Mouse (Mus musculus) induced T-regulatory cell, adult 2 months (primary cell): ENCODE data around the gene Poln.

Source experiments
- DNase-seq: peaks from one replicate; pipeline ENCODE4 v3.0.0-alpha.2; 2012; ENCODE audit warnings: low read depth

Poln gene

DNA sequence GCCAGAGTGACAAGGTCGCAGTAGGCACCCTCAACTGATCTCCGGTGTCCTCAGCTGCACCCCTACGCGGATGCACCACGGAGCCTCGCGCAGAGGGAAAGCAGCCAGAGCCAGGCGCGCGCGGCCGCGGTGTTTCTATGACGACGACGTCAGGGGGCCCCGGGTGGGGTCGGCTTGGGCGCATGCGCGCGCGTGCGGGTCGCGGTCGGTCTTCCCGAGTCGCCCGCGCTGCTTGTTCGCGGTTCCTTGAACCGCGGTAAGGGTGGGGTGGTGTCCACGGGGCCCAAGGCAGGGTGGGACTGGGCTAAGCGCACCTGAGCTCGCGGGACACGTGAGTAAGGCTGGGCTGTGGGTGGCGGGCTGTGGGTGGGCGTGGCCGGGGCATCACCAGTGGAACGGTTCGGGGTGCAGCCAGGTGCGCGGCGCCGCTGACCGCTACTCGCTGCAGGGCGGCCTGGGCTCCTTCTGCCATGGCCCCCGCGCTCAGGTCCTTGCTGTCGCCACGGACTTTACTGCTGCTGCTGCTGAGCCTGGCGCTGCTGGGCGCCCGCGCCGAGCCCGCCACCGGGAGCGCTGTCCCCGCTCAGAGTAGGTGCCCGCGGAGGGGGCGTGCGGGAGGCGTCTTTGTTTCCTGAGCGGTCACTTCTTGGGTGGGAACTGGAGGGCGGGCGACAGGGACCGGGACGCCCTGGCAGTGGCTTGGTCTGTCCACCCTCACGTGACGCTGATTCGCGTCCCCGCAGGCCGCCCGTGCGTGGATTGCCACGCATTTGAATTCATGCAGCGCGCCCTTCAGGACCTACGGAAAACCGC lies 185.7 kb downstream of the Poln start, which contains the start of gene Gm1673:
Gene Gm1673, plus strand, starts transcription at position 125 of the 813 bp plus-strand sequence.
- peak; percentile 43 for DNase-seq

DNA sequence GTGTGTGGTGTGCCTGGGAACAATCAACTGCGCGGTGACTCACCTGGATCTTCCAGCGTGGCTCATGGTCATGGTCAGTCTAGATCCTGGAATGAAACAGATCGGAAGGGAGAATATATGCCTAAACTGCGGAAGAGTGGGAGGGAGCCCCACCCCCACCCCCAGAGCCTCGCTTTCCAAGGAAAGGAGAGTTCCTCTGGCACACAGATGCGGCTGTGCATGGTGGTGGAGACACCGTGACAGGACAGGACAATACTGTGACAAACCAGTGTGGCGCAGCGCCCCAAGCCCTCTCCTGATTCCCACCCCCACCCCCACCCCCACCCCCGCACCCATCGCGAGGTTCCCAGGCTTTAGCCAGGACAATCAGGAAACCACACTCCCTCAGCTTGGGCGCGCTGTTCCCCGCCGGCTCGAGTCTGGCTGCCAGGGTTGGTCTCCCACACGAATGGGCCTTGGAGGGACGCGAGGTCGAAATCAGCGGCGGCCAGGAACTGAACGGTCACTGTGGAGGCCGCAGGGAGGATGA lies 186.5 kb downstream of the Poln start:
- DNase-seq: no peak

DNA sequence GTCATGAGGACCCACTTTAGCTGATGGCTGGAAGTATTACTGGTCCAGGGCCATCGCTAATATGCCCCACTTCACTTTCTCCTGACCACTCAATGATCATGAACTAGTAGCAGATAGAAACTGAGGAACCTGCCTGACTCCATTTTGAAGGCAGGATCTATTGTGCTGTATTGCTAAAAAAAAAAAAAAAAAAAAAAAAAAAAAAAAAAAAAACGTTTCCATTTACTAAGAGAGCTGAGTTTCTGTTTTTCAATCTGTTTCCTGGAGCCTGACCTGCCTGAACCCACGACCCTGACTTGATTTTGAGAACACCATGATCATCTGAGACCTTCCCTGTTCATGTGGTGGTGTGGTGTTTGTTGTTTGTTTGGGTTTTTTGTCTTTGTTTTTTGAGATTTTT lies 193.0 kb downstream of the Poln start:
- no peak for DNase-seq

DNA sequence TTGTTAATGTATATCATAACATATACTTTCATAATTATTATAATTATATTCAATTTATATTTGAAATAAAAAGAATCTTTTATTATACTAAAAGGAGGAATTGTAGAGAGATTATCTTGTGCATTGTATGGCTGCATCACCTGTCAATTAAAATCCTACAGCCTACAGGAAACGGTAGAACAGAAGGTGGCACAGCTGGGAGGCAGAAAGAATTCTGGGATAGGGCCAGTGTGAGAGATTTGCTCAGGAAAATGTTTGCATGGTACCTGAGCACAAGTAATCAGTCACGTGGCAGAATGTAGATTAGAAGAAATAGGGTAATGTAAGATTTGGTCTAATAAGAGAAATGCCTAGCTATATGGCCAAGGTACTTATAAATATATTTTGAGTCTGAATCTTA lies 194.5 kb downstream of the Poln start:
- no peak for DNase-seq

GRCm38 (mm10) chr5:33959382-33959781 lies 209.9 kb downstream of the Poln start:
- DNase-seq: no peak
